Mouse (Mus musculus): Measurements from ENCODE around the gene Car5a. TPM values are rescaled to one million over a fixed set of nuclear protein-coding genes. Genes with fewer than 3 reads are reported as not detected.

Car5a gene
- 0.69 and 0.85 TPM in 2 replicates for polyA plus RNA-seq (2016; fragmentation: Nextera tagmentation; extraction: Ambion mirVana)

DNA sequence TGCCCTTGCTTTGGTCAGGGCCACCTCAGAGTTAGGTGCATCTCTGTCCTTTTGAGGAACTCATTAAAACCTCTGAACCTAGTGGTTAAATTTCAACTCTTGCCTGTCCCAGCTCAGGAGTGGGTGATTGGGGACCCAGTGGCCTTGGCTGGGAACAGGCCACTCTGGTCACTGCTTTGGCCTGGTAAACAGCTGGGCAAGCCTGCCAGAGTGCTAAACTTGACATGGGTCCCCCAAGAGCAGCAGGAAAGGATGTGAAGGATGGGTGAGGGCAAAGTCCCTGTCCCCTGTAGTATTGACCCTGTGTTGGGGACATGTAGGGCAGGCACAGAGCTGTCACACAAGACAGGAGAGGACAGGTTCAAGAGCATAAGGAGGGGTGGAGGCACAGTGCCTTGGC lies at the start of gene Car5a:
Gene Car5a (minus strand): TSS at position 74 of the 400 bp plus-strand sequence.
- ATAC-seq = no peak
- Histone ChIP-seq H3K27me3 (replicated peaks) (peaks cover 29% of the 10 kb centered on the region), H3K9ac (no peak within 1 kb of the TSS), H3K9me3 (replicated peaks) (no peaks in the 10 kb centered on the region), H3K36me3 (no peaks in the 10 kb centered on the region), H3K27ac (peak within 1 kb of the TSS; percentile 51; the same call in 1 of the 2 replicates), H3K4me2 (no peak within 1 kb of the TSS), H3K4me1 (peaks cover 38% of the 10 kb centered on the region), H3K4me3 (no peak within 1 kb of the TSS)

DNA sequence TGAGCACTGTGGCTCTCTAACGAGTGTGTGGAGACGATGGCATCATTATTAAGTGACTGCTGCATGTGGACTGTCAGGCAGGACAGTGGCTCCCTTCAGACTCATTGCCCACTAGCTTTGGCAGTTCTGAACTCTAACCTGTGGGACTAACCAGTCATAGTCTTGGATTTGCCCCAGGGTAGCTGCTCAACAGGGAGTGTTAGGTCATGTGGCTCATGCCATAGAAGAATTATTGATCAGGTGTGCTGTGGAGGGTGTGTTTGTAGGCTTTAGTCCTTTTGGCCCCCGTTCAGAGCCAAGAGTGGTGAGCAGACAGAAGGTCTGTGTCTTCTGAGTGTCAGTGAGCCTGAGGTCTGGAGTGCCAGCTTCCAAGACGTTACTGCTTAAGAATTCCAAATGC lies 48.2 kb upstream of the Car5a start:
- H3K36me3 ChIP-seq = peaks cover 99% of the 10 kb centered on the region
- H3K27me3 ChIP-seq (replicated peaks) = no peaks in the 10 kb centered on the region
- no peaks in the 10 kb centered on the region for H3K9me3 ChIP-seq (replicated peaks)
- ATAC-seq = no peak
- H3K4me3 ChIP-seq = no peak overlapping the region
- no peak overlapping the region for H3K27ac ChIP-seq
- H3K9ac ChIP-seq = no peak overlapping the region
- H3K4me2 ChIP-seq = no peak overlapping the region
- 78% methylated on average over 4 of the region's 4 CpGs for WGBS (ENCODE audit: insufficient replicate concordance)
- H3K4me1 ChIP-seq = peaks cover 6% of the 10 kb centered on the region; the same call in 1 of the 2 replicates

DNA sequence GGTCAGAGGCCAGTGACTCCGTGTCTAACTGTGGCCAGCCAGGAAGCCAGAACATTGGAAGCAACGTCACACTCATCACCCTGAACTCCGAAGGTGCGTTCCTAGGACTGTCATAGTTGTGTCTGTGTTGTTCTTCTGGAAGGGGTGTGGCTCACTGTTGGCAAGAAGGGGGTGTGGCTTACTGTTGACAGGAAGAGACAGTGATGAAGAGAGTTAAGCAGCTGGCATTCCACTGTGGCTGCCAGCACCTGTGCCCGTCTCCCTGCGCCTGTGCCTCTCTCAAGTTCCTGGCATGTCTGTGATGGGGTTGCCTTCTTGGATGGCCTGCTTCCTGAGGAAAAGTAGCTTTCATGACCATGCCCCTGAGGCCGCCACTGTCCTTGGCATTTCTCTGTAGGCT lies 46.9 kb upstream of the Car5a start:
- H3K36me3 ChIP-seq = peaks cover 99% of the 10 kb centered on the region

DNA sequence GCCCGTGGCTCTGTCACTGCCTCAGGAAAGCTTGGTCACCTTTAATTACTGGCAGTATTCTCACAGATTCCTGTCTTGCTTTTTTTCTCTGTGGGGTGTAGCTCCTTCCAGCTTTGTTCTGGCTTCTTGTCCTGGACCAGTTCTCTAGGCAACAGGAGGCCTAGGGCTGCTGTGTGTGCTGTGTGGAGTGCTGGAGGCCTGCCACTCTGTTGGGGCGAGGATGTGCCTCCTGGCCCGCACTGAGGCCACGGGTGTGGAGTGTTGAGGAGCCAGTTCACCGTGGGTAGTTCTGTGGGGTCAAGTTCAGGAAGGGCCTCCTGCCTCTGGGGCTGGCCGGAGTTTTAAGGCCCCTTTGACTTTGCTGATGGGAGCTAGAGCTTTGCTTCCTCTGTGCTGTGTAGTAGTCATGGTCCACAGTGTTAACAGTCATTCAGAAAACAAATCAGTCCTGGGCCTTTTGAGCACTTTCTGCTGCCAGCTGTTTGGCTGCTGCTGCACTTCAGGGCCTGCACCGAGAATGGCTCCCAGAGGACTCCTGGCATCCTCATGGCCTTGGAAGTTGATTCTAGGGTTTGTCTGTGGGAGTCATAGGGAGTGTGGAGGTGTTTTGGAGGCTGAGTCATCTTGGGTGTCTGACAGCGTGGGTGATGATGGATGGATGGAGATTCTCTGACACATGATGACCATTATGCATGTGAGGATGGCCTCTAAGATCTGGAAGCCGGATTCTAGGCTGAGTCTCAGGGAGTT lies 46.0 kb upstream of the Car5a start:
- no peak overlapping the region for H3K27ac ChIP-seq
- H3K27me3 ChIP-seq (replicated peaks) = no peaks in the 10 kb centered on the region
- no peak for ATAC-seq
- no peaks in the 10 kb centered on the region for H3K9me3 ChIP-seq (replicated peaks)
- no peak overlapping the region for H3K9ac ChIP-seq
- H3K4me1 ChIP-seq = peaks cover 6% of the 10 kb centered on the region; the same call in 1 of the 2 replicates
- H3K4me2 ChIP-seq = no peak overlapping the region
- WGBS (ENCODE audit: insufficient replicate concordance) = 84% methylated on average over 9 of the region's 9 CpGs
- peaks cover 99% of the 10 kb centered on the region for H3K36me3 ChIP-seq
- no peak overlapping the region for H3K4me3 ChIP-seq

More for the DNA sequence above, 46.9 kb upstream of the Car5a start:
- H3K27me3 ChIP-seq (replicated peaks) = no peaks in the 10 kb centered on the region
- WGBS (ENCODE audit: insufficient replicate concordance) = 83% methylated on average over 7 of the region's 7 CpGs
- no peak overlapping the region for H3K4me3 ChIP-seq
- peaks cover 6% of the 10 kb centered on the region; the same call in 1 of the 2 replicates for H3K4me1 ChIP-seq
- H3K4me2 ChIP-seq = no peak overlapping the region
- H3K9ac ChIP-seq = no peak overlapping the region
- no peak overlapping the region for H3K27ac ChIP-seq
- no peaks in the 10 kb centered on the region for H3K9me3 ChIP-seq (replicated peaks)
- ATAC-seq = no peak

DNA sequence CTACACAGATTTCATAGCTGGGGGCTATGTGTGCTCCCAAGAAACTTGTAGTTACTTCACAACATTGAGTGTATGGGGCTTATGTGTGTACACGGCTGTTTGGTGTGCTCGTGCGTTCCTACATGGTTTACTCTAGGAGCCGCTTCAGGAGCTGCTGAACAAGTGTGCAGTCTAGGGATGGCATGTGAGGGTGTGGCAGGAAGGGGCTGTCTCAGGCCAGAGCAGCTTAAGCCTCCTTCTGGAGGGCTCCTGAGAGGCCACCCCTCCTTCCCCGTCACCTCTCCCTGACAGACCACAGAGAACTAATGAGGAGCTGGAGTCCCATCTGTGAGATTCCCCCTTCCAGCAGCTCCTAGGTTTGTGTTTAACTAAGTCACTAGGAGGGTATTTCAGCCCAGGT lies 43.2 kb upstream of the Car5a start:
- Histone ChIP-seq H3K9me3 (replicated peaks) (no peaks in the 10 kb centered on the region), H3K9ac (no peak overlapping the region), H3K4me2 (no peak overlapping the region), H3K27me3 (replicated peaks) (no peaks in the 10 kb centered on the region), H3K36me3 (peaks cover 100% of the 10 kb centered on the region), H3K4me1 (no peaks in the 10 kb centered on the region), H3K4me3 (no peak overlapping the region), H3K27ac (no peak overlapping the region)
- 87% methylated on average over 5 of the region's 5 CpGs for WGBS (ENCODE audit: insufficient replicate concordance)
- no peak for ATAC-seq

DNA sequence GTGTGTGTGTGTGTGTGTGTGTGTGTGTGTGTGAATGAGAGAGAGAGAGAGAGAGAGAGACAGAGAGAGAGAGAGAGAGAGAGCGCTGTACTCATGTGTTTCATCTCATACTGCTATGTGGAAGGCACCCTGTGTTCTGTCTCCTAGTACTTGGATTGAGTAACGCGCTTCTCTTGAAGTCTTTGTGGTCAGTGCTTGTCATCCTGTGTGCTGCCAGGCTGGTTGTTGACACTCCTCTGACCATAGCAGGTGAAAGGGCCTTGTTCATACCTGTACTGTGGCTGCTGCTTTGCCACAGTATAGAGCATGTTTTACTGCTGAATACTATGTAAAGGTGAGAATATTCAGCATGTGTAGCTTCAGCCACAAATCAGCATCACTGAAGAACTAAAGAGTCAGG lies 41.0 kb upstream of the Car5a start:
- no peak overlapping the region for H3K4me3 ChIP-seq
- no peak for ATAC-seq
- H3K27ac ChIP-seq = no peak overlapping the region
- H3K4me2 ChIP-seq = no peak overlapping the region
- H3K27me3 ChIP-seq (replicated peaks) = no peaks in the 10 kb centered on the region
- peaks cover 100% of the 10 kb centered on the region for H3K36me3 ChIP-seq
- 91% methylated on average over 3 of the region's 3 CpGs for WGBS (ENCODE audit: insufficient replicate concordance)
- no peaks in the 10 kb centered on the region for H3K9me3 ChIP-seq (replicated peaks)
- no peaks in the 10 kb centered on the region for H3K4me1 ChIP-seq
- H3K9ac ChIP-seq = no peak overlapping the region

DNA sequence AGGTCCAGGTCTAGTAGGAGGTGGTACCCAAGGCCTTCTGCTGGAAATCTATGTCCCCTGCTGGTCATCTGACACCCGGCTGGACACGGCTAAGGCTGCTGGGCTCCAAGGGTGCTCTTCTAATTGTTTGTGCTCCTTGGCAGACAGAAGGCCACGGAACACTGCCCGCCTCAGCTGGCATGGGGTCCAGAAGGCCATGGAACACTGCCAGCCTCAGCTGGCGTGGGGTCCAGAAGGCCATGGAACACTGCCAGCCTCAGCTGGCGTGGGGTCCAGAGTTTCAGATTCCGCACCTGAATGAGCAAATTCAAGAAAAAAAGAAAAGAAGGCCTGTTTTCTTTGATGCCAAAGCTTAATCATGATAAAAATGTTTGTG lies 36.8 kb upstream of the Car5a start:
- no peak overlapping the region for H3K27ac ChIP-seq
- no peak overlapping the region for H3K9ac ChIP-seq
- H3K27me3 ChIP-seq (replicated peaks) = no peaks in the 10 kb centered on the region
- H3K4me3 ChIP-seq = no peak overlapping the region
- 88% methylated on average over 7 of the region's 7 CpGs for WGBS (ENCODE audit: insufficient replicate concordance)
- peaks cover 96% of the 10 kb centered on the region for H3K36me3 ChIP-seq
- H3K9me3 ChIP-seq (replicated peaks) = no peaks in the 10 kb centered on the region
- no peak overlapping the region for H3K4me2 ChIP-seq
- no peak for ATAC-seq
- no peaks in the 10 kb centered on the region for H3K4me1 ChIP-seq

DNA sequence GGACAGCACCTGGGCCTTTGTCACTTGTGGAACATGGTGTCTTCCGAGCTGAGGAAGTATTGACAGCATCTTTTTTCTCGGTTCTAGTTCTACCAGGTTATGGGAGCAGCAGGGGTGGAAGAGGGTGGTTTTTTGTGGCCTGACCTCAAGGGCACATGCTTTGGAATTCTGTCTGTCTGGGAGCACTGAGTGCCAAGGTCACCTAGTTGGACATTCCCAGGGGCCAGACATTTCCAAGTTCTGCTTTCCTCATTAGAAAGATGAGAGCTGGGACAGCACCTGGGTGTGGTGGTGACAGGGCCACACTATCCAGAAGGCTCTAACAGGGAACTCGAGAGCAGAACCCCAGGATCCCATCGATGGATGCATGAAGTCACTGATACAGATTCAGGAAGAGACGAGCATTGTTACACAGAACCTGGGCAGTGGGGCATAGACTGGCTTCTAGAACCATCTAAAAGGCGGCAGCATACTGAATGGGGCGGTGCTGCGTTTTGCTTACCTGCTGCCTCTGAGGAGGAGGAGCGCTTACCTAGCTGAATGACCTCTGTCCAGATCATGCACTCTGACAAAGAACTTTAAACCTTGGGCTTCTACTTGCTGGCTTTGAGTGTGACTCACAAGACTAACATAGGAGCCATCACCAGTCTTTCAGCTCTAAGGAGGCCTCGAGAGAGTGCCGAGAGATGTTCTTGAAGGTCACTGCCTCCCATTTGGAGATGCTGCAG lies 36.3 kb upstream of the Car5a start:
- no peaks in the 10 kb centered on the region for H3K4me1 ChIP-seq
- H3K27me3 ChIP-seq (replicated peaks) = no peaks in the 10 kb centered on the region
- H3K9ac ChIP-seq = no peak overlapping the region
- H3K9me3 ChIP-seq (replicated peaks) = no peaks in the 10 kb centered on the region
- H3K4me2 ChIP-seq = no peak overlapping the region
- peaks cover 96% of the 10 kb centered on the region for H3K36me3 ChIP-seq
- H3K4me3 ChIP-seq = no peak overlapping the region
- WGBS (ENCODE audit: insufficient replicate concordance) = 84% methylated on average over 11 of the region's 11 CpGs
- ATAC-seq = no peak
- H3K27ac ChIP-seq = no peak overlapping the region

DNA sequence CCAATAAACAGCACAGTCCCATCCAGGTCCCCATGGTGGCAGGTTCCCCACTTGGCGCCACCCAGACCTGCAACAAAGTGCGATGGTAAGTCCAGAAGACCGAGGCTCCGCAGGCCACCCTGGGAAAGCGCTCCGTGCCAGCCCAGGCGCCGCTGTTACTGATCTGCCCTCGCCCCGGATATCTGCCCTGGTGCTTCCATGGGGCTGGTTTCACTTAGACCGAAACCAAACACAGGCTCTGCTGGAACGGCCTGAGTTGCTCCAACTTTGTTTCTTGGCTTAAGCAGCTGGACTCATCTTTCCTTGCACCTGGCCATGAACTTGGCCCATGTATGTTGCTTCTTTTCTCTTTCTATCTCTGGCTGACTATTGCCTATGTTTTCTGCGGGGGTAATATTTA lies 34.0 kb upstream of the Car5a start:
- H3K27me3 ChIP-seq (replicated peaks) = no peaks in the 10 kb centered on the region
- H3K4me3 ChIP-seq = no peak overlapping the region
- no peaks in the 10 kb centered on the region for H3K9me3 ChIP-seq (replicated peaks)
- no peak overlapping the region for H3K4me2 ChIP-seq
- WGBS (ENCODE audit: insufficient replicate concordance) = 93% methylated on average over 13 of the region's 13 CpGs
- ATAC-seq = no peak
- H3K36me3 ChIP-seq = peaks cover 96% of the 10 kb centered on the region
- no peak overlapping the region for H3K9ac ChIP-seq
- no peaks in the 10 kb centered on the region for H3K4me1 ChIP-seq
- no peak overlapping the region for H3K27ac ChIP-seq

DNA sequence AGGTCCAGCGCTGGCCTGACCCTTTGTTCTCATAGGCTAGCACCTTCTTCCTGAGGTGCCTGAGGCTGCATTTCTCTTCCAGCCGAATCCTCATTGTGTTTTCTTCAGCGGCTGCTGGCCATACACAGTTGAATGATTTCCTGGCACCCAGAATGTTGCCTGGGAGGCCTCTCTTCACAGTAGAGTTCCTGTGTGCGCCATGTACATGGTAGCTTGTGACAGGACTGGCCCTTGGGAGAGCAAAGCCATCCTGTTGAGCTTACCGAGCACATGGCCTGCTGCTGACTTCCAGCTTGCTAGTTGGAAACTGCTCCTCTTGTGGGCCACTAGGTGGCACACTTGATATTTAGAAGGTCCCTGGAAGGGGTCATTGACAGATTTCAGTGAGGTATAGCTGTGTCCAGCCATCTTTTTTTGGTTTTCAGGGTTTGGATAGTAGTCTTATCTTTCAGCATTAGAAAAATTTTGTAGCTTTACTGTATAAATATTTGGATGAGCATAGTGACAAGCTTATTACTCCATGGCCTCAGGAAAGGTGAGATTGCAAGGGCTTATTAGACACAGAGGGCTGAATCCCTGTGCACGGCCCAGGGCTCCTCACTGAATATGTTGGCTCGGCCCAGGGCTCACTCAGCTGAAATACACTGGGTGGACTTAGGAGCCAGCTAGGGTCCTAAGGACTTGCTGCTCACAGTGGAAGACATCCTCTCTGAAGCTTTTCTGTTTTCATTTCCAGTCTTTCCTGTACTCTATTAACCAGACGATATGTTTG lies 33.3 kb upstream of the Car5a start:
- no peaks in the 10 kb centered on the region for H3K4me1 ChIP-seq
- 77% methylated on average over 8 of the region's 8 CpGs for WGBS (ENCODE audit: insufficient replicate concordance)
- H3K27ac ChIP-seq = no peak overlapping the region
- no peaks in the 10 kb centered on the region for H3K27me3 ChIP-seq (replicated peaks)
- no peak overlapping the region for H3K4me2 ChIP-seq
- no peak for ATAC-seq
- no peaks in the 10 kb centered on the region for H3K9me3 ChIP-seq (replicated peaks)
- H3K4me3 ChIP-seq = no peak overlapping the region
- H3K36me3 ChIP-seq = peaks cover 91% of the 10 kb centered on the region
- no peak overlapping the region for H3K9ac ChIP-seq

DNA sequence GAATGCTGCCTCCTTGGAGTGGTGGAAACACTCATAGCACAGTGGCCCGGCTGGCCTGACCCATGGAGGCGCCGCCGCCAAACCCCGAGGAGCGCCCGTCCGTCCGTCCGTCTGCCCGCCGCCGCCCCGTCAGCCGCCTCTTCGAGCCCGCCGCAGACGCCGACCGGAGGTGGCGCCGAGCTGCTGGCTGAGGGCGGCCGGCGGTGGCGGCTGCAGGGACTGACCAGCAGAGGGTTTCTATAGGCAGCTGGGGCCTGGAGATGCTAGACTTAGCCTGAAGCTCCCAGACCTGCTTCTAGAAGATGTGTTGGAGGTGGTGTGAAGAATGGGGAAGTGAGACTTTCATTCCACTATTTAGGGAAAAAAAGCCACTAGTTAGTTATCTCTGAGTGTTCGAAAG lies 29.2 kb upstream of the Car5a start:
- no peak for ATAC-seq
- Histone ChIP-seq H3K4me1 (peaks cover 15% of the 10 kb centered on the region), H3K4me2 (no peak overlapping the region), H3K27ac (no peak overlapping the region), H3K27me3 (replicated peaks) (no peaks in the 10 kb centered on the region), H3K36me3 (peaks cover 61% of the 10 kb centered on the region), H3K9me3 (replicated peaks) (no peaks in the 10 kb centered on the region), H3K9ac (no peak overlapping the region), H3K4me3 (no peak overlapping the region)
- 95% methylated on average over 28 of the region's 28 CpGs for WGBS (ENCODE audit: insufficient replicate concordance)

DNA sequence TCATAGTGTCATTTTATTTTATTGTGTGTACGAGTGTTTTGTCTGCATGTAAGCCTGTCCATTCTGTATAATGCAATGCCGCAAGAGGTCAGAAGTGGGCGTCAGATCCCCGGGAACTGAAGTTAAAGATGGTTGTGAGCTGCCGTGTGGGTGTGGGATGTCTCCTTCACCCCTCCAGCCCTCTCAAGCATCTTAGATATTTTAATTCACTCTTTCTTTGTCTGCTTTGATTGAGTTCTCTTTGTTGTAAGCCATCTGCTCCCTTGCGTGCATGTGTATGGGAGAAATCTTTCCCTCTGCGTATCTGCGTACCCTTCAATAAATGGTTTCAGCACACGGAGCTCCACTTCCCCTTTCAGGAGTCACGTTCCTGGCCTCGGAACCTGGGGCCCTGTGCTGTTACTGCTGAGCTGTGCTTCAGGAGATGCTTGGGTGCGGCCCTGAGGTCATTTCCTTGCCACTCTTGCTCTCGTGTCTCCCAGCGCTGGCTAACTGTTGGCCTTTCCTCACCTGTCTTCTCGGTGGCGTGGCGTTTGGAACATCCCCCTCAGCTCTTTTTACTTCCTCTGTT lies 26.9 kb upstream of the Car5a start:
- H3K4me3 ChIP-seq = no peak overlapping the region

More for the DNA sequence above, 26.9 kb upstream of the Car5a start:
- Histone ChIP-seq H3K9ac (no peak overlapping the region), H3K4me2 (no peak overlapping the region), H3K36me3 (peaks cover 38% of the 10 kb centered on the region), H3K9me3 (replicated peaks) (no peaks in the 10 kb centered on the region), H3K4me1 (peaks cover 38% of the 10 kb centered on the region), H3K27me3 (replicated peaks) (no peaks in the 10 kb centered on the region), H3K27ac (no peak overlapping the region)
- 58% methylated on average over 17 of the region's 17 CpGs for WGBS (ENCODE audit: insufficient replicate concordance)
- ATAC-seq = no peak

Data from liver, embryonic 12.5 days (tissue).